Mouse (Mus musculus) B cell, adult 62 days (primary cell): ENCODE data around the gene Eif5a2. TPM values are rescaled to one million over a fixed set of nuclear protein-coding genes. Genes with fewer than 3 reads are reported as not detected.

Experiments
- total RNA-seq: library from RNA; stranded (reverse); gene quantifications from 4 replicates; pipeline ENCODE4 v1.2.4, GENCODE M21; 2023

The Eif5a2 gene
- total RNA-seq: 3.8 to 4.8 TPM (median 4.6 TPM) in 4 replicates

GRCm38 (mm10) chr3:28780994-28781393 lies at the start of gene Eif5a2:
Gene Eif5a2 (plus strand): TSS chr3:28781276.

GRCm38 (mm10) chr3:28805301-28806097 lies 24.4 kb downstream of the Eif5a2 start, which contains the start of gene Rpl22l1:
Gene Rpl22l1 (plus strand): TSS chr3:28805436.

Other genes starting within 250 kb of the Eif5a2 start
- gene Slc2a2, start 83.4 kb upstream of the Eif5a2 start, total RNA-seq: not detected in 4 replicates
- 341 to 387 TPM (median 359 TPM) in 4 replicates for gene Rpl22l1, start 24.2 kb downstream of the Eif5a2 start, total RNA-seq
- gene Gm1527, start 111.3 kb downstream of the Eif5a2 start, total RNA-seq: not detected in 4 replicates